Mouse (Mus musculus) forebrain, embryonic 11.5 days (tissue): ENCODE data around the gene 4930572O03Rik. TPM values are rescaled to one million over a fixed set of nuclear protein-coding genes. Genes with fewer than 3 reads are reported as not detected.
"Not testable (repeated sequence)": the region's sequence is repeated elsewhere in the genome, so short reads cannot be mapped to it uniquely, and the experiment has no call there.

ENCODE experiments used
- ATAC-seq: fragments of 200-750 bp; cut with Nextera tagmentation; replicated peaks from 2 replicates; pipeline ENCODE4 v1.8.0; 2017; ENCODE audit warnings: moderate TSS enrichment; ENCODE audit not compliant: low FRiP score
- DNase-seq: peaks from one replicate; pipeline ENCODE4 v3.0.0-alpha.2; 2017; ENCODE audit warnings: low spot score
- H3K27ac ChIP-seq: fragments of 300-500 bp; sonication (generic); 2 replicates; pipeline ENCODE4 v1.5.1; 2014; ENCODE audit warnings: low read depth, low read length
- H3K27me3 ChIP-seq: fragments of 300-500 bp; sonication (generic); 2 replicates; pipeline ENCODE4 v1.6.1; 2014; ENCODE audit warnings: mild to moderate bottlenecking, low read length, mixed read lengths; ENCODE audit not compliant: control insufficient read depth, insufficient read depth
- H3K36me3 ChIP-seq: fragments of 300-500 bp; sonication (generic); 2 replicates; pipeline ENCODE4 v1.6.1; 2014; ENCODE audit warnings: mild to moderate bottlenecking, low read length, moderate library complexity, mixed read lengths; ENCODE audit not compliant: control insufficient read depth, insufficient read depth
- H3K4me1 ChIP-seq: fragments of 300-500 bp; sonication (generic); replicated peaks from 2 replicates; pipeline ENCODE4 v1.6.1; 2014; ENCODE audit warnings: low read length, mixed read lengths; ENCODE audit not compliant: control insufficient read depth, insufficient read depth
- H3K4me2 ChIP-seq: fragments of 300-500 bp; sonication (generic); 2 replicates; pipeline ENCODE4 v1.6.1; 2014; ENCODE audit warnings: low read depth, mild to moderate bottlenecking, low read length, moderate library complexity, mixed read lengths; ENCODE audit not compliant: severe bottlenecking
- H3K4me3 ChIP-seq: fragments of 300-500 bp; sonication (generic); 2 replicates; pipeline ENCODE4 v1.5.1; 2014; ENCODE audit warnings: low read depth, low read length
- H3K9ac ChIP-seq: fragments of 300-500 bp; sonication (generic); 2 replicates; pipeline ENCODE4 v1.6.1; 2014; ENCODE audit warnings: low read length
- H3K9me3 ChIP-seq: fragments of 300-500 bp; sonication (generic); 2 replicates; pipeline ENCODE4 v1.6.1; 2016; ENCODE audit warnings: low read length, mixed read lengths; ENCODE audit not compliant: control insufficient read depth
- WGBS: fragments of 180-500 bp; shearing (Covaris S2); extraction: QIAGEN DNeasy Blood & Tissue Kit; methylation state at CpG from one replicate; pipeline ENCODE4 v1.1.7; 2014; 5-methylcytosine and 5-hydroxymethylcytosine counted together
- polyA plus RNA-seq: library from polyadenylated mRNA; unstranded; fragments of >200 nt; fragmentation: Nextera tagmentation; extraction: Ambion mirVana; gene quantifications from 2 replicates; pipeline ENCODE4 v1.2.1, GENCODE M21; 2014

Gene 4930572O03Rik
- polyA plus RNA-seq, 1 experiment from 2014 or later = not detected

DNA sequence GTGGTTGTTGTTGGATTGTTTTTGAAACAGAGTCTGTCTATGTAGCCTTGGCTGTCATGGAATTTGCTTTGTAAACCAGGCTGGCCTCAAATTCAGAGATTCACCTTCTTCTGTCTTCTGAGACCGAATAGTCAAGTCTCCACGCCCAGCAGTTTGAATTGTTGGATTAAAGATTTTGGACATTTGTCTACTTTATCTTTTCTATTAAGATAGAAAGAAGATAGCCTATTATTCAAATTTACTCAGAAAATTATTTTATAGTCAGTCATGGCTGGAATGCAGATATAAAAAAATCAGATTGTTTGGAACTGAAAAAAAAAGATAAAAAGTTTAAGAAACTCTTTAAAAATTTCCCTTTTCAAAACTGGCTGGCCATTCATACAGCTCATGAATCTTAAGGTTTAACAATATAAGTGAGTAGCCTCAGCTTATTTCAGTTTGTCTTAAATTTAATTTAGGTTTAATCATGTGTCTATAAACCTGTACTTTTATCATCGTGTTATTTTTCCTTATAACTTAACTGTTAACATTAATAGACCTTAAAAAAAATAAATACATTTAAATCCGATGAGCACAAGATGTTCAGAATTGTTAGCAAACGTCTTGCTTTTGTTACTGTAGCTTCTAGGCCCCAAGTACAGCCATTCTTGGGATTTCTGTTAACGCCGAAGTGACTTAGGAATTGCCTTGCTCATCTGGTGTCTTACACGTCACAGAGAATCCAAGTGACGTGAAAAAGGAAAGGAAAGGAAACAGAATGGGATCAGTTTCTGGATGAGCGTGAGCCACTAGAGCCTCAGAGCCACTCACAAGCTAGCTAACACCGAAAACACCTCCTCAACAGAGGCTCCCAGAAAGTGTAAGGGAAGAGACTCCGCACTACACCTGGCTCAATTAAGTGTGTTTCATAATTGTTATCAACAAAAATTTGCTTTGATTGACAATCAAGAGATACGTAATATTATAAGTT lies 23.4 kb upstream of the 4930572O03Rik start:
- DNase-seq (peak; percentile 47), ATAC-seq (peak; percentile 86)
- not testable (repeated sequence) for H3K4me2 ChIP-seq, H3K4me1 ChIP-seq, H3K4me3 ChIP-seq, H3K36me3 ChIP-seq, H3K9me3 ChIP-seq, H3K27me3 ChIP-seq, H3K27ac ChIP-seq, H3K9ac ChIP-seq
- 72% methylated on average over 13 of the region's 13 CpGs for WGBS

GRCm38 (mm10) chr5:15678907-15679306 lies 22.0 kb upstream of the 4930572O03Rik start:
- not testable (repeated sequence) for H3K4me1 ChIP-seq, ATAC-seq, H3K9ac ChIP-seq, H3K27me3 ChIP-seq, H3K4me3 ChIP-seq, H3K9me3 ChIP-seq, H3K36me3 ChIP-seq, H3K27ac ChIP-seq, H3K4me2 ChIP-seq
- 71% methylated on average over 2 of the region's 2 CpGs for WGBS
- DNase-seq = peak; percentile 51

- H3K36me3 ChIP-seq, H3K4me2 ChIP-seq, H3K27ac ChIP-seq, H3K4me3 ChIP-seq, H3K27me3 ChIP-seq, DNase-seq, H3K4me1 ChIP-seq, H3K9me3 ChIP-seq, H3K9ac ChIP-seq: not testable (repeated sequence)
- ATAC-seq = peak; percentile 78
- WGBS = 85% methylated on average over 2 of the region's 4 CpGs
These were observed 20.9 kb upstream of the 4930572O03Rik start for GRCm38 (mm10) chr5:15677750-15678149.

GRCm38 (mm10) chr5:15674429-15675244 lies 17.8 kb upstream of the 4930572O03Rik start:
- WGBS = 94% methylated on average over 5 of the region's 8 CpGs

DNA sequence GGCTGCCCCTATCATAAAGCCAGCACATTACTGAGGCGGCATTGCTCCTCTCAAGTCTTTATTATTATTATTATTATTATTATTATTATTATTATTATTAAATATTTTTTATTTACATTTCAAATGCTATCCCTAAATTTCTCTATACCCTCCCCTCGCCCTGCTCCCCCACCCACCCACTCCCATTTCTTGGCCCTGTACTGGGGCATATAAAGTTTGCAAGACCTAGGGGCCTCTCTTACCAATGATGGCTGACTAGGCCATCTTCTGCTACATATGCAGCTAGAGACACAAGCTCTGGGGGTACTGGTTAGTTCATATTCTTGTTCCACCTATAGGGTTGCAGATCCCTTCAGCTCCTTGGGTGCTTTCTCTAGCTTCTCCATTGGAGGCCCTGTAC lies 17.1 kb upstream of the 4930572O03Rik start:
- 77% methylated on average over 2 of the region's 2 CpGs for WGBS
- H3K9ac ChIP-seq, H3K4me3 ChIP-seq, H3K36me3 ChIP-seq, H3K27ac ChIP-seq, ATAC-seq, DNase-seq, H3K4me1 ChIP-seq, H3K27me3 ChIP-seq, H3K9me3 ChIP-seq, H3K4me2 ChIP-seq: not testable (repeated sequence)

More at GRCm38 (mm10) chr5:15674429-15675244, 17.8 kb upstream of the 4930572O03Rik start:
- H3K27me3 ChIP-seq, H3K4me3 ChIP-seq, H3K36me3 ChIP-seq, H3K4me1 ChIP-seq, H3K9me3 ChIP-seq, H3K9ac ChIP-seq, H3K4me2 ChIP-seq, H3K27ac ChIP-seq: not testable (repeated sequence)
- ATAC-seq = peak; percentile 80
- DNase-seq = peak; percentile 16

- 89% methylated on average over 7 of the region's 18 CpGs for WGBS
- not testable (repeated sequence) for H3K9ac ChIP-seq
- 0 out of 2 replicates have a peak, but pooled peaks have one; percentile 21 for ATAC-seq
These were observed 13.9 kb upstream of the 4930572O03Rik start for GRCm38 (mm10) chr5:15670789-15671188.

DNA sequence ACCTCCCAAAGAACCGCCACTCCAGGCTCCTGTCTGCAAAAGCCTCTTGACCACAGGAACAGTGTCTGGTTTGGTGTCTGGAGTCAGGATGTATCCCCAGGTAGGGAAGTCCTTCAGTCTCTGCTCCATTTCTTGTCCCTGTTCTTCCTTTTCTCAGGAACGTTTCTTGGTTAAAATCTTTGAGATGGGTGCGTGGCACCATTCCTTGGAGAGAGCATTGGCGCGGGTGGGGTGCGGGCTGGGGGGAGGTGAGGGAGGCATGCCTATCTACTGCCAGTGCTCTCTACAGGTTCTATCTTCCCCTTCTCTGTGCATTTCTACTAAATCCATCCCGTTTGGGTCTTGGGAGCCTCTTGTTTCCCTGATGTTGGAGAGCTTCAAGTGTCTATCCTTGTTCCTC lies 7.0 kb upstream of the 4930572O03Rik start:
- not testable (repeated sequence) for H3K4me2 ChIP-seq, H3K27me3 ChIP-seq, H3K27ac ChIP-seq, H3K4me1 ChIP-seq, H3K9ac ChIP-seq, DNase-seq, ATAC-seq, H3K4me3 ChIP-seq, H3K36me3 ChIP-seq, H3K9me3 ChIP-seq
- 77% methylated on average over 7 of the region's 7 CpGs for WGBS

More at GRCm38 (mm10) chr5:15670789-15671188, 13.9 kb upstream of the 4930572O03Rik start:
- not testable (repeated sequence) for H3K9me3 ChIP-seq, H3K4me3 ChIP-seq, H3K27me3 ChIP-seq, H3K36me3 ChIP-seq, H3K4me2 ChIP-seq, H3K27ac ChIP-seq, H3K4me1 ChIP-seq
- peak; percentile 47 for DNase-seq

GRCm38 (mm10) chr5:15652334-15652733 lies 4.5 kb downstream of the 4930572O03Rik start:
- DNase-seq, H3K4me2 ChIP-seq, H3K27ac ChIP-seq, H3K4me3 ChIP-seq, H3K9ac ChIP-seq, H3K9me3 ChIP-seq, H3K27me3 ChIP-seq, ATAC-seq, H3K4me1 ChIP-seq, H3K36me3 ChIP-seq: not testable (repeated sequence)
- 84% methylated on average over 2 of the region's 2 CpGs for WGBS
